Mouse (Mus musculus) c-Kit-positive CD71-positive TER-119-positive erythroid progenitor cells, embryonic 14.5 days (primary cell): ENCODE data around the gene Rerg.

Source experiments
- DNase-seq: peaks from one replicate; pipeline ENCODE4 v3.0.0-alpha.2; 2013; ENCODE audit warnings: low spot score

Rerg gene

GRCm38 (mm10) chr6:137162481-137162880 is 7.8 kb downstream of the Rerg start:
- DNase-seq, result no peak

GRCm38 (mm10) chr6:137161491-137162088 is 8.7 kb downstream of the Rerg start:
- DNase-seq, result no peak

- DNase-seq, result no peak
These were observed 10.8 kb downstream of the Rerg start for GRCm38 (mm10) chr6:137159372-137159926.

- DNase-seq, result no peak
These were observed 13.7 kb downstream of the Rerg start for GRCm38 (mm10) chr6:137156437-137157219.

- no peak for DNase-seq
These were observed 14.8 kb downstream of the Rerg start for GRCm38 (mm10) chr6:137155196-137156137.

GRCm38 (mm10) chr6:137153021-137153420 is 17.3 kb downstream of the Rerg start:
- DNase-seq, result no peak

- no peak for DNase-seq
These were observed 19.3 kb downstream of the Rerg start for GRCm38 (mm10) chr6:137151015-137151414.

GRCm38 (mm10) chr6:137149833-137150232 is 20.5 kb downstream of the Rerg start:
- no peak for DNase-seq

- DNase-seq, result no peak
These were observed 23.4 kb downstream of the Rerg start for GRCm38 (mm10) chr6:137146910-137147309.

GRCm38 (mm10) chr6:137145611-137146010 is 24.7 kb downstream of the Rerg start:
- DNase-seq, result no peak

GRCm38 (mm10) chr6:137144958-137145535 is 25.2 kb downstream of the Rerg start:
- DNase-seq, result no peak

- DNase-seq, result no peak
These were observed 25.8 kb downstream of the Rerg start for GRCm38 (mm10) chr6:137144526-137144840.

- DNase-seq, result no peak
These were observed 26.3 kb downstream of the Rerg start for GRCm38 (mm10) chr6:137143818-137144525.

GRCm38 (mm10) chr6:137142796-137143195 is 27.5 kb downstream of the Rerg start:
- DNase-seq, result no peak

GRCm38 (mm10) chr6:137141247-137141820 is 29.0 kb downstream of the Rerg start:
- DNase-seq, result no peak

- no peak for DNase-seq
These were observed 31.5 kb downstream of the Rerg start for GRCm38 (mm10) chr6:137138822-137139221.

GRCm38 (mm10) chr6:137138391-137138790 is 31.9 kb downstream of the Rerg start:
- DNase-seq, result no peak

- no peak for DNase-seq
These were observed 33.9 kb downstream of the Rerg start for GRCm38 (mm10) chr6:137136401-137136800.

GRCm38 (mm10) chr6:137135506-137136391 is 34.5 kb downstream of the Rerg start:
- DNase-seq, result no peak

- no peak for DNase-seq
These were observed 38.5 kb downstream of the Rerg start for GRCm38 (mm10) chr6:137131794-137132193.
